Mouse (Mus musculus): ENCODE results near the gene Ngdn.
"Not testable (repeated sequence)": the region's sequence is repeated elsewhere in the genome, so short reads cannot be mapped to it uniquely, and the experiment has no call there.

Ngdn gene

GRCm38 (mm10) chr14:54998680-54999079, 16.6 kb upstream of the Ngdn start:
- in situ Hi-C loops (cut with MboI; ENCODE audit: low sequenced_read_pairs): no loop called here

- in situ Hi-C loops (cut with MboI; ENCODE audit: low sequenced_read_pairs): not testable (repeated sequence)
Observed at GRCm38 (mm10) chr14:54999868-55000267, 15.4 kb upstream of the Ngdn start.

- in situ Hi-C loops (cut with MboI; ENCODE audit: low sequenced_read_pairs): no loop called here
Observed at GRCm38 (mm10) chr14:55000814-55001213, 14.4 kb upstream of the Ngdn start.

- in situ Hi-C loops (cut with MboI; ENCODE audit: low sequenced_read_pairs): no loop called here
Observed at GRCm38 (mm10) chr14:55001446-55001845, 13.8 kb upstream of the Ngdn start.

- in situ Hi-C loops (cut with MboI; ENCODE audit: low sequenced_read_pairs): no loop called here
Observed at GRCm38 (mm10) chr14:55001938-55002686, 13.1 kb upstream of the Ngdn start.

- in situ Hi-C loops (cut with MboI; ENCODE audit: low sequenced_read_pairs): no loop called here
Observed at GRCm38 (mm10) chr14:55002687-55003120, 12.6 kb upstream of the Ngdn start.

- in situ Hi-C loops (cut with MboI; ENCODE audit: low sequenced_read_pairs): no loop called here
Observed at GRCm38 (mm10) chr14:55003878-55004855, 11.1 kb upstream of the Ngdn start.

GRCm38 (mm10) chr14:55005506-55005905, 9.7 kb upstream of the Ngdn start:
- in situ Hi-C loops (cut with MboI; ENCODE audit: low sequenced_read_pairs): no loop called here

- in situ Hi-C loops (cut with MboI; ENCODE audit: low sequenced_read_pairs): no loop called here
Observed at GRCm38 (mm10) chr14:55005967-55006366, 9.3 kb upstream of the Ngdn start.

- in situ Hi-C loops (cut with MboI; ENCODE audit: low sequenced_read_pairs): no loop called here
Observed at GRCm38 (mm10) chr14:55006541-55006940, 8.7 kb upstream of the Ngdn start.

- in situ Hi-C loops (cut with MboI; ENCODE audit: low sequenced_read_pairs): no loop called here
Observed at GRCm38 (mm10) chr14:55007120-55007908, 7.9 kb upstream of the Ngdn start.

- in situ Hi-C loops (cut with MboI; ENCODE audit: low sequenced_read_pairs): no loop called here
Observed at GRCm38 (mm10) chr14:55008417-55008816, 6.8 kb upstream of the Ngdn start.

- in situ Hi-C loops (cut with MboI; ENCODE audit: low sequenced_read_pairs): loop anchor here (10.0 kb wide), 1 partner anchor 166 kb away; no protein-coding TSS in a partner anchor
Observed at GRCm38 (mm10) chr14:55011116-55011515, 4.1 kb upstream of the Ngdn start.

- in situ Hi-C loops (cut with MboI; ENCODE audit: low sequenced_read_pairs): loop anchor here (10.0 kb wide), 1 partner anchor 170 kb away; no protein-coding TSS in a partner anchor
Observed at GRCm38 (mm10) chr14:55014591-55014990, 663 bp upstream of the Ngdn start.

GRCm38 (mm10) chr14:55015767-55016111, 485 bp downstream of the Ngdn start:
- in situ Hi-C loops (cut with MboI; ENCODE audit: low sequenced_read_pairs): loop anchor here (10.0 kb wide), 1 partner anchor 171 kb away; no protein-coding TSS in a partner anchor

- in situ Hi-C loops (cut with MboI; ENCODE audit: low sequenced_read_pairs): loop anchor here (10.0 kb wide), 1 partner anchor 172 kb away; no protein-coding TSS in a partner anchor
Observed at GRCm38 (mm10) chr14:55016876-55017275, 1.6 kb downstream of the Ngdn start.

GRCm38 (mm10) chr14:55020394-55020793, 5.1 kb downstream of the Ngdn start:
- in situ Hi-C loops (cut with MboI; ENCODE audit: low sequenced_read_pairs): no loop called here

GRCm38 (mm10) chr14:55023011-55023410, 7.8 kb downstream of the Ngdn start:
- in situ Hi-C loops (cut with MboI; ENCODE audit: low sequenced_read_pairs): no loop called here

GRCm38 (mm10) chr14:55024236-55024635, 9.0 kb downstream of the Ngdn start:
- in situ Hi-C loops (cut with MboI; ENCODE audit: low sequenced_read_pairs): no loop called here

- in situ Hi-C loops (cut with MboI; ENCODE audit: low sequenced_read_pairs): loop anchor here (5.0 kb wide), 1 partner anchor 57 kb away; no protein-coding TSS in a partner anchor
Observed at GRCm38 (mm10) chr14:55025527-55025926, 10.3 kb downstream of the Ngdn start.

GRCm38 (mm10) chr14:55027251-55027650, 12.0 kb downstream of the Ngdn start:
- in situ Hi-C loops (cut with MboI; ENCODE audit: low sequenced_read_pairs): loop anchor here (5.0 kb wide), 1 partner anchor 55 kb away; no protein-coding TSS in a partner anchor

Data from CH12F3 (cell line).